ENCODE assay signal across 9 mouse cellular contexts in the genomic region with DNA sequence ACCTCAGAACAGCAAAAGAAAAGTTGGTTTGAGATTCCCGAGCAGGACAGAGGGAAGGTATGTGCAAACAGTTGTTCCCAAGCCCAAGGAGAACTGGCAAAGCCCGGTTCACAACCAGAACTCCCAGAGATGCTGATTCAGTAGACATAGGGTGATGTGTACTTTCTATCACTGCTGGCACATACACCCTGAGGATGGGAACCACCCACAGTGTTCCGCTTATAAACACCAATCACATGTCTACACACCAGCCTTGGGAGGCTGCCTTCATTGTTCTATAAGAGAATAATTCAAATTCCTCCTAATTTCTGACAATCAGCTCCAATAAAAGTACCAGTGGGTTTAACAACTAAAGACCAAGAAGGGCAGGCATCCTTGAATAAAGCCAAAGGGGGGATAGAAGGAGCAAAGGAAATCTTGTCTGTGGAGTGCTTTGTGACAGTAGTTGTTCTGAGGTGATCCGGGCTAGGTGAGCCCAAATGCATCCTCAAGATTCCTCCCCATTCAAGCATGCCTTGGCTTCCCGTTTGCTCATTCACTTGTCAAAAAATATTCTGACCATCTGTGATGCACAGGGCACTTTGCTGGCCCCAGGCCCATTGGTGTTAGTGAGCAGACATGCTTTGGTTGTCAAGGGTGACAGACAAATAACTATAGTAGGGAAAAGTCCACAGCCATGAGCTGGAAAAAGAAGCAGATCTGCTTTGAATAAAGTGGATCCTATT.
DNase-seq lines count a peak whose midpoint lies in the region; TF ChIP-seq lines count a peak whose summit lies in the region.
"Had no signal": no experiment of that assay in that cellular context is flagged by ENCODE, and none has a peak within 500 bp of the region (broad histone marks: within the 10 kb centered on the region; RNA-seq: fewer than 3 reads in every experiment).

No protein-coding gene starts in this region.

- no peak for TF ChIP-seq POLR2A in kidney, adult 2 months (IDR thresholded peaks at IDR 0.05; ENCODE audit: low read depth, low read length)

- H3K36me3 ChIP-seq in kidney, adult 2 months (ENCODE audit: control insufficient read depth, insufficient read depth, low read length), result no peaks in the 10 kb centered on the region
- H3K36me3 ChIP-seq: forebrain, embryonic 12.5 days; liver, embryonic 12.5 days had no signal

- WGBS in kidney, adult 2 months, result 77% methylated on average over 5 of the region's 5 CpGs

- DNase-seq in kidney, postnatal 10 days, result peak; percentile 15
- DNase-seq in kidney, adult 2 months, result no peak
- DNase-seq in lung, postnatal 10 days, result peak; percentile 4
- no peak for DNase-seq in lung, postnatal 14 days
- peak; percentile 51 to 52 for DNase-seq in cerebellum, adult 18-20 months
- DNase-seq in cerebellum, postnatal 14 days, result peak; percentile 84 to 86
- DNase-seq in ovary, postnatal 14 days (ENCODE audit: low spot score), result no peak

- no peak overlapping the region for H3K4me3 ChIP-seq in kidney, adult 2 months (ENCODE audit: insufficient read depth, low read depth, low read length)
- H3K4me3 ChIP-seq: forebrain, embryonic 12.5 days; liver, embryonic 12.5 days had no signal

- no peaks in the 10 kb centered on the region for H3K27me3 ChIP-seq in kidney, adult 2 months (replicated peaks; ENCODE audit: control insufficient read depth, insufficient read depth, low read length)
- H3K27me3 ChIP-seq: liver, embryonic 12.5 days had no signal

- no peak overlapping the region for H3K27ac ChIP-seq in kidney, adult 2 months (ENCODE audit: insufficient read depth, low read depth, low read length)
- H3K27ac ChIP-seq: forebrain, embryonic 12.5 days; liver, embryonic 12.5 days had no signal

- no peak for TF ChIP-seq CTCF in kidney, adult 2 months (conservative IDR thresholded peaks at IDR 0.05; ENCODE audit: insufficient read depth, insufficient read length, low read depth, low read length)

- H3K4me1 ChIP-seq in kidney, adult 2 months (ENCODE audit: control insufficient read depth, insufficient read depth, low read length), result no peaks in the 10 kb centered on the region
- H3K4me1 ChIP-seq: liver, embryonic 12.5 days had no signal

Comparison
In these comparisons a context has a peak if more than half of its experiments do, and no peak if none do; other contexts are left out.
1. DNase-seq: peak in kidney, postnatal 10 days (single experiment), lung, postnatal 10 days (single experiment), cerebellum, adult 18-20 months (2 of 2) and cerebellum, postnatal 14 days (2 of 2); none in kidney, adult 2 months (single experiment), lung, postnatal 14 days (single experiment) and ovary, postnatal 14 days (single experiment).